Mouse (Mus musculus): ENCODE measurements around the gene Mdga1.

GRCm38 (mm10) chr17:29886061-29886460 is 83.8 kb downstream of the Mdga1 start:
- no peak for TF ChIP-seq CTCF (IDR thresholded peaks at IDR 0.05; ENCODE audit: control insufficient read depth, insufficient read depth, insufficient read length)
- no peak for TF ChIP-seq MAX (IDR thresholded peaks at IDR 0.05)
- no peak for TF ChIP-seq CEBPB (IDR thresholded peaks at IDR 0.05; ENCODE audit: low read depth)
- TF ChIP-seq FOSL1 (IDR thresholded peaks at IDR 0.05; ENCODE audit: insufficient read depth, low read length, poor library complexity, severe bottlenecking), result no peak
- TF ChIP-seq USF1 (IDR thresholded peaks at IDR 0.05; ENCODE audit: low read depth), result no peak
- TF ChIP-seq MYOG (IDR thresholded peaks at IDR 0.05; ENCODE audit: control insufficient read depth, extremely low read depth, insufficient read length), result no peak
